In genomic region chr14:34401135-34401534, GRCm38 (mm10) we compare ENCODE assay signal across 9 mouse cellular contexts. TPM values are rescaled to one million over a fixed set of nuclear protein-coding genes. Genes with fewer than 3 reads are reported as not detected.
A peak's percentile ranks its signal among the peaks of the same experiment; 100 is the strongest.
DNase-seq lines count a peak whose midpoint lies in the region; ATAC-seq and TF ChIP-seq lines count a peak whose summit lies in the region.
"Had no signal": no experiment of that assay in that cellular context is flagged by ENCODE, and none has a peak within 500 bp of the region (broad histone marks: within the 10 kb centered on the region; RNA-seq: fewer than 3 reads in every experiment).

No protein-coding gene starts in this region.

- H3K9me3 ChIP-seq in neural tube, embryonic 15.5 days (replicated peaks): no peaks in the 10 kb centered on the region
- no peaks in the 10 kb centered on the region; the same call in 1 of the 2 replicates for H3K9me3 ChIP-seq in limb, embryonic 11.5 days (ENCODE audit: control insufficient read depth, low read length)
- H3K9me3 ChIP-seq: heart, embryonic 13.5 days had no signal

- H3K27ac ChIP-seq in neural tube, embryonic 15.5 days (replicated peaks): no peak overlapping the region
- no peak overlapping the region for H3K27ac ChIP-seq in kidney, adult 2 months (ENCODE audit: insufficient read depth, low read depth, low read length)
- no peak overlapping the region for H3K27ac ChIP-seq in limb, embryonic 11.5 days (replicated peaks; ENCODE audit: low read depth, low read length)
- H3K27ac ChIP-seq: heart, embryonic 13.5 days had no signal

- no peak overlapping the region for H3K9ac ChIP-seq in neural tube, embryonic 15.5 days (replicated peaks)
- H3K9ac ChIP-seq in limb, embryonic 11.5 days (ENCODE audit: low read length): no peak overlapping the region
- H3K9ac ChIP-seq: heart, embryonic 13.5 days had no signal

- H3K4me3 ChIP-seq in neural tube, embryonic 15.5 days (replicated peaks): no peak overlapping the region
- H3K4me3 ChIP-seq in kidney, adult 2 months (ENCODE audit: insufficient read depth, low read depth, low read length): no peak overlapping the region
- no peak overlapping the region for H3K4me3 ChIP-seq in limb, embryonic 11.5 days (ENCODE audit: low read depth, low read length)
- H3K4me3 ChIP-seq: heart, embryonic 13.5 days had no signal

- H3K36me3 ChIP-seq in neural tube, embryonic 15.5 days: peaks cover 16% of the 10 kb centered on the region
- no peaks in the 10 kb centered on the region for H3K36me3 ChIP-seq in kidney, adult 2 months (ENCODE audit: control insufficient read depth, insufficient read depth, low read length)
- H3K36me3 ChIP-seq in limb, embryonic 11.5 days (ENCODE audit: control insufficient read depth, insufficient read depth, low read length): peaks cover 2% of the 10 kb centered on the region

- H3K4me1 ChIP-seq in neural tube, embryonic 15.5 days: no peaks in the 10 kb centered on the region
- no peaks in the 10 kb centered on the region for H3K4me1 ChIP-seq in kidney, adult 2 months (ENCODE audit: control insufficient read depth, insufficient read depth, low read length)
- H3K4me1 ChIP-seq in limb, embryonic 11.5 days (ENCODE audit: control insufficient read depth, insufficient read depth, low read length): no peaks in the 10 kb centered on the region

- 54% methylated on average over 6 of the region's 6 CpGs for WGBS in neural tube, embryonic 15.5 days
- WGBS in kidney, adult 2 months: 49% methylated on average over 6 of the region's 6 CpGs
- 55% methylated on average over 6 of the region's 6 CpGs for WGBS in limb, embryonic 11.5 days

- H3K27me3 ChIP-seq in neural tube, embryonic 15.5 days (replicated peaks): no peaks in the 10 kb centered on the region
- H3K27me3 ChIP-seq in kidney, adult 2 months (replicated peaks; ENCODE audit: control insufficient read depth, insufficient read depth, low read length): no peaks in the 10 kb centered on the region
- H3K27me3 ChIP-seq in limb, embryonic 11.5 days (ENCODE audit: control insufficient read depth, insufficient read depth, low read length): no peaks in the 10 kb centered on the region
- H3K27me3 ChIP-seq: heart, embryonic 13.5 days had no signal

- no peak for TF ChIP-seq POLR2A in kidney, adult 2 months (IDR thresholded peaks at IDR 0.05; ENCODE audit: low read depth, low read length)

- peak; percentile 61 for DNase-seq in neural tube, embryonic 10.5 days (ENCODE audit: extremely low spot score, low spot score)
- peak; percentile 88 for DNase-seq in brain, adult 2 months (ENCODE audit: low read depth, low spot score)
- DNase-seq in kidney, adult 2 months: peak; percentile 86
- peak; percentile 83 for DNase-seq in limb, embryonic 11.5 days (ENCODE audit: low spot score)
- DNase-seq in ovary, postnatal 14 days (ENCODE audit: low spot score): peak; percentile 77
- DNase-seq in thymus, postnatal 0 days (ENCODE audit: low spot score): peak; percentile 85

- ATAC-seq in neural tube, embryonic 15.5 days (ENCODE audit: low FRiP score): no peak
- peak; percentile 80 for ATAC-seq in erythroblast, adult 5-6 weeks (replicated peaks; ENCODE audit: low FRiP score, poor library complexity, severe bottlenecking)
- no peak for ATAC-seq in limb, embryonic 11.5 days (ENCODE audit: insufficient number of reproducible peaks, low FRiP score, low TSS enrichment, low read depth)

- H3K4me2 ChIP-seq in neural tube, embryonic 15.5 days: no peak overlapping the region
- H3K4me2 ChIP-seq in limb, embryonic 11.5 days (ENCODE audit: low read depth, severe bottlenecking): no peak overlapping the region
- H3K4me2 ChIP-seq: heart, embryonic 13.5 days had no signal

- TF ChIP-seq CTCF in kidney, adult 2 months (conservative IDR thresholded peaks at IDR 0.05; ENCODE audit: insufficient read depth, insufficient read length, low read depth, low read length): peak; percentile 100

RNA-seq across cellular contexts. Expression of gene Mmrn2, which starts 25.9 kb away (rescaled TPM):
- 3.3 and 4.6 TPM in 2 replicates for polyA plus RNA-seq in neural tube, embryonic 15.5 days (2015; fragmentation: Nextera tagmentation; extraction: Ambion mirVana)
- not detected in 2 replicates for total RNA-seq in erythroblast, adult 5-6 weeks (2015; ENCODE audit: low replicate concordance)
- not detected in 2 replicates for total RNA-seq in erythroblast, adult 5-6 weeks (2017; ENCODE audit: low replicate concordance)
- polyA plus RNA-seq in kidney, adult 2 months (2012; rRNA removed): 16.2 and 19.4 TPM in 2 replicates
- polyA plus RNA-seq in limb, embryonic 11.5 days (2014; fragmentation: Nextera tagmentation; extraction: Ambion mirVana): 5.8 and 6.3 TPM in 2 replicates
- 2.9 and 3.3 TPM in 2 replicates for polyA plus RNA-seq in thymus, postnatal 0 days (2015; fragmentation: Nextera tagmentation; extraction: Ambion mirVana)

RNA-seq across cellular contexts. Expression of gene Sncg, which starts 26.5 kb away (rescaled TPM):
- 354 and 420 TPM in 2 replicates for polyA plus RNA-seq in neural tube, embryonic 15.5 days (2015; fragmentation: Nextera tagmentation; extraction: Ambion mirVana)
- not detected in 2 replicates for total RNA-seq in erythroblast, adult 5-6 weeks (2015; ENCODE audit: low replicate concordance)
- total RNA-seq in erythroblast, adult 5-6 weeks (2017; ENCODE audit: low replicate concordance): not detected in 2 replicates
- polyA plus RNA-seq in kidney, adult 2 months (2012; rRNA removed): 17.6 and 19.1 TPM in 2 replicates
- polyA plus RNA-seq in limb, embryonic 11.5 days (2014; fragmentation: Nextera tagmentation; extraction: Ambion mirVana): 3.1 and 3.5 TPM in 2 replicates
- 7.8 and 8.4 TPM in 2 replicates for polyA plus RNA-seq in thymus, postnatal 0 days (2015; fragmentation: Nextera tagmentation; extraction: Ambion mirVana)

RNA-seq across cellular contexts. Expression of gene Fam25c, which starts 45.9 kb away (rescaled TPM):
- 0.72 TPM in 1 of 2 replicates, not detected in the other for polyA plus RNA-seq in neural tube, embryonic 15.5 days (2015; fragmentation: Nextera tagmentation; extraction: Ambion mirVana)
- not detected in 2 replicates for total RNA-seq in erythroblast, adult 5-6 weeks (2015; ENCODE audit: low replicate concordance)
- not detected in 2 replicates for total RNA-seq in erythroblast, adult 5-6 weeks (2017; ENCODE audit: low replicate concordance)
- 16.3 and 28.4 TPM in 2 replicates for polyA plus RNA-seq in kidney, adult 2 months (2012; rRNA removed)
- not detected in 2 replicates for polyA plus RNA-seq in limb, embryonic 11.5 days (2014; fragmentation: Nextera tagmentation; extraction: Ambion mirVana)
- polyA plus RNA-seq in thymus, postnatal 0 days (2015; fragmentation: Nextera tagmentation; extraction: Ambion mirVana): 2.7 and 4.5 TPM in 2 replicates
- polyA plus RNA-seq: heart, embryonic 13.5 days had no signal

Comparison
In these comparisons a context has a peak if more than half of its experiments do, and no peak if none do; other contexts are left out.
1. RNA of gene Sncg, which starts 26.5 kb away (polyA plus RNA-seq): 354 to 420 TPM in neural tube, embryonic 15.5 days; 17.6 to 19.1 TPM in kidney, adult 2 months, 7.8 to 8.4 TPM in thymus, postnatal 0 days and 3.1 to 3.5 TPM in limb, embryonic 11.5 days; every median in the first group is over 10 times any median in the second.
2. Peak in every context shown above with its lines, with median percentiles within 50 percentile points of each other: DNase-seq.